Mouse (Mus musculus) ovary, adult 18-20 months (tissue): ENCODE results near the gene Zfp648.

Source experiments
- DNase-seq: peaks from one replicate; pipeline ENCODE4 v3.0.0; 2022; ENCODE audit warnings: low spot score, mixed read lengths

The Zfp648 gene

DNA sequence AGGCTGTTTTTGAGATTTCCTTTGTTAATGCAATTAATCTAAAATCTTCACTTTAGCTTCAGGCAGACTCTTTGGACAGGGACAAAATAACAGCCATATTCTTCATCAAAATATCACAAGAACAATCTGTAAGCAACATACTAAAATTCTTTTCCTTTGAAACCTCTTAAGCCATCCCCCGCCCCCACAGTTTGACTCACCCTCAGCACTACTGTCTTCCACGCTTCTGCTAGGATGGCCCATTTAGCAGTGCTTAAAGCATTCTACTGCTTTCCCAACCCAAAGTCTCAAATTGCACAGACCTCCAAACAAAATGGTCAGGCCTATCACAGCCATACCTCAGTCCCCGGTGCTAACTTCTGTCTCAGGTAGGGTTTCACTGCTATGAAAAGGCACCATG, 19.6 kb downstream of the Zfp648 start:
- no peak for DNase-seq

DNA sequence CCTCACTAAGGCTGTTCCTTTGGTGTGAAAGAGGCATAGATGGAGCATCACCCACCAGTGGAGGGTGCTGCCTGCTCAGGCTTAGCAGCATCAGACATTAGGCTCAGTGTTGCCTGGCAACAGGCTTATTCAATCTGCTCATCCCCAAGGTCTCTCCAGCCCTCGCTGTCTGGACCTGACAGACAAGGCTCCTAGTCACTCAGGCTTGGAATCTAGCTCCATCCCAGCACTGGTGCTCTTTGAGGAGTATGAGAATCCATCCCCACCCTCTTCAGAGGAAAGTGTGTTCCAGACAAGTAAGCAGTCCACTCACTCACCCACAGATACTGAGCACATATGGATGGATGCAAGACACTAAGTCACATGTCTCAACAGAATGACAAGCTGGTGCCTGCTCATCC, 22.8 kb downstream of the Zfp648 start:
- no peak for DNase-seq

- DNase-seq, result no peak
Measured at GRCm38 (mm10) chr1:154232594-154232993, 31.6 kb downstream of the Zfp648 start.

DNA sequence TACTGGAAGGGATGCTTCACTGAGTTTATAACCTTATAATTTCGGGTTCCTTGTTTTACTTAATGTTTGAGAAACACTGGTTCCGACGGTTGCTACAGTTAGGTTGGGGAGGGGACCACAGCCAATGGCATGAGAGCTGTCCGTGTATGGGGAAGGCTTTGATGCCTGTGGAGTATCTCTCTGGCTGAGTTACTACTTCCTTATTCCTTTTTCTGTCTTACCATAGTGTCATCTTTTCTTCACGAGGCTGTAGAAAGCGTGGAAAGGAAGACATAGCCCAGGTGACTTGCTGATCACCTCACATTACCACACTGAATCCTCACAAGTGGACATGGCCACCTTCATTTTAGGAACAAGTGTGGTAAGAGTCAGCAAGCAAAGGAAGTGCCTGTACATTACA, 32.0 kb downstream of the Zfp648 start:
- no peak for DNase-seq

- no peak for DNase-seq
Measured at GRCm38 (mm10) chr1:154234814-154235213, 33.8 kb downstream of the Zfp648 start.

- no peak for DNase-seq
Measured at GRCm38 (mm10) chr1:154238876-154239275, 37.9 kb downstream of the Zfp648 start.

- DNase-seq, result no peak
Measured at GRCm38 (mm10) chr1:154251186-154251585, 50.2 kb downstream of the Zfp648 start.

DNA sequence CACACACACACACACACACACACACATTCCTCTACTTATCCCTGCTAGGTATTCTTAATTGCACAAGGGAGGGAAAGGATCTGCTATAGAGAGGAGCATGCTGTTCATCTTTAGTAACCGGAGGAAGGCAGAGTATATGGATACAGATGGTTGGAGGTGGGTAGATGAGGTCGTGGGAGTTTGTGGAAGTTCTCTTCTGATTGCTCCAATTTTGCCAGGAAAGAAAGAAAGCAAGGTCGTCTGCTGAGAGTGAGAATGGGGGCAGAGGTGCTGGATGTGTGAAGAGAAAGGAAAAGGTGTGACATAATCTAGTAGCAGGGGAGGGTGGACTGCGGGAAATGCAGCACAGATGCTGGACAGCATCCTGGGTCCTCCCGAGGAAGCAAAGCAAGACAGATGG, 51.8 kb downstream of the Zfp648 start:
- no peak for DNase-seq
